In the genomic region with DNA sequence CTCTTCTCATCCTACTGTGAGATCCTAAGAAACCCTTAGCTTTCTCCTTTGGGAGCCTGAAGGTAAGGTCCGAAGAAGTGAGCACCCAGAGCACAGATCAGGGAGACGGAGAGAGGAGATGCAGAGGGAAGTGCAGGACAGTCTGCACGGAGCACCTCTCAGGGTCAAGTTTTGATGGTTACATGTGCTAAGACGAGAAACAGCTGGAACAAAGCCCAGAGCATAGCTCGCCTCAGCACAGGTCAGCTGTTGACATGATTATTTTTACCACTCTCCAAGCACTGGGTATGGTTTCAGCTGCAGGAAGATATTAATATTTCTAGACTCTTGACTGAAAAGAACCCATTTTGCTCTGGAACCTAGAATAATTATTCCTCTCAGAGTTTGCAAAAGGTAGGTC, we compare ENCODE assay signal across 20 mouse cellular contexts. TPM values are rescaled to one million over a fixed set of nuclear protein-coding genes. Genes with fewer than 3 reads are reported as not detected.
DNase-seq lines count a peak whose midpoint lies in the region; ATAC-seq lines count a peak whose summit lies in the region.
"Had no signal": no experiment of that assay in that cellular context is flagged by ENCODE, and none has a peak within 500 bp of the region (broad histone marks: within the 10 kb centered on the region; RNA-seq: fewer than 3 reads in every experiment).

No protein-coding gene starts in this region.

- peak; percentile 4 for DNase-seq in adipocyte (ENCODE audit: low spot score)
- peak; percentile 17 for DNase-seq in gastrocnemius, postnatal 10 days
- peak; percentile 8 to 18 for DNase-seq in heart, postnatal 36 days
- DNase-seq in frontal cortex, postnatal 25 days (ENCODE audit: low spot score in 2 of 2), result no peak
- no peak for DNase-seq in spleen, postnatal 10 days (ENCODE audit: low spot score in 2 of 2)
- DNase-seq in thymus, adult 18-20 months, result no peak
- DNase-seq: adrenal gland, postnatal 14 days; B cell, adult 2 months; cerebellum, adult 2 months; kidney, adult 8-10 months; kidney, postnatal 4 days; liver, postnatal 0 days; lung, postnatal 36 days; right cerebral cortex, postnatal 25 days; thymus, postnatal 4 days had no signal

- H3K4me1 ChIP-seq in heart, embryonic 12.5 days (replicated peaks), result peaks cover 27% of the 10 kb centered on the region
- H3K4me1 ChIP-seq: embryonic facial prominence, embryonic 12.5 days; neural tube, embryonic 13.5 days had no signal

- WGBS in heart, embryonic 12.5 days, result 45% methylated on average over 5 of the region's 5 CpGs

- H3K4me3 ChIP-seq in heart, embryonic 12.5 days, result no peak overlapping the region
- H3K4me3 ChIP-seq: embryonic facial prominence, embryonic 12.5 days; limb, embryonic 15.5 days; neural tube, embryonic 13.5 days had no signal

- H3K27me3 ChIP-seq in heart, embryonic 12.5 days (replicated peaks), result no peaks in the 10 kb centered on the region
- H3K27me3 ChIP-seq: embryonic facial prominence, embryonic 12.5 days; limb, embryonic 15.5 days; neural tube, embryonic 13.5 days had no signal

- H3K27ac ChIP-seq in heart, embryonic 12.5 days (ENCODE audit: poor library complexity, severe bottlenecking), result peak overlapping the region; percentile 44; the same call in 1 of the 2 replicates
- H3K27ac ChIP-seq: embryonic facial prominence, embryonic 12.5 days; limb, embryonic 15.5 days; neural tube, embryonic 13.5 days had no signal

- peak overlapping the region; percentile 19; the same call in 1 of the 2 replicates for H3K4me2 ChIP-seq in heart, embryonic 12.5 days
- H3K4me2 ChIP-seq: embryonic facial prominence, embryonic 12.5 days; limb, embryonic 15.5 days; neural tube, embryonic 13.5 days had no signal

- intact Hi-C loops in heart, postnatal 36 days (cut with DNase I), result loop anchor here (5.0 kb wide), 1 partner anchor 325 kb away; no protein-coding TSS in a partner anchor

- 0 out of 2 replicates have a peak, but pooled peaks have one; percentile 36 for ATAC-seq in heart, embryonic 12.5 days (ENCODE audit: insufficient number of reproducible peaks, low FRiP score)
- ATAC-seq: forebrain, embryonic 16.5 days; liver, postnatal 0 days had no signal

- H3K9ac ChIP-seq in heart, embryonic 12.5 days, result no peak overlapping the region
- H3K9ac ChIP-seq: embryonic facial prominence, embryonic 12.5 days; limb, embryonic 15.5 days; liver, postnatal 0 days; neural tube, embryonic 13.5 days had no signal

- no peaks in the 10 kb centered on the region for H3K36me3 ChIP-seq in heart, embryonic 12.5 days
- H3K36me3 ChIP-seq: embryonic facial prominence, embryonic 12.5 days; limb, embryonic 15.5 days; neural tube, embryonic 13.5 days had no signal

- no peaks in the 10 kb centered on the region for H3K9me3 ChIP-seq in heart, embryonic 12.5 days (replicated peaks)
- H3K9me3 ChIP-seq: embryonic facial prominence, embryonic 12.5 days; limb, embryonic 15.5 days; neural tube, embryonic 13.5 days had no signal

RNA-seq across cellular contexts. Expression of a gene that starts 27.7 kb away (rescaled TPM):
- total RNA-seq in gastrocnemius, postnatal 10 days (2021), result 10 to 100 TPM; 13.4 TPM
- polyA plus RNA-seq in heart, embryonic 12.5 days (2016; fragmentation: Nextera tagmentation; extraction: Ambion mirVana), result 3.1 and 3.3 TPM in 2 replicates
- 1 to 10 TPM; 2.3 to 3.5 TPM for total RNA-seq in heart, postnatal 36 days (2021)

Comparison
In these comparisons a context has a peak if more than half of its experiments do, and no peak if none do; other contexts are left out.
1. DNase-seq: peak in adipocyte (single experiment), gastrocnemius, postnatal 10 days (single experiment) and heart, postnatal 36 days (2 of 2); none in frontal cortex, postnatal 25 days (0 of 2), spleen, postnatal 10 days (0 of 2) and thymus, adult 18-20 months (0 of 2).